Mouse (Mus musculus) liver, embryonic 14.5 days (tissue): ENCODE data around the gene Amz1.

ENCODE experiments used
- CTCF ChIP-seq: IDR thresholded peaks from 2 replicates; pipeline ENCODE4 v1.5.1; 2016; ENCODE audit warnings: antibody characterized with exemption, low read depth, control low read depth
- EP300 ChIP-seq: IDR thresholded peaks from 2 replicates; pipeline ENCODE4 v1.6.1; 2016; ENCODE audit warnings: antibody characterized with exemption, low read depth

DNA sequence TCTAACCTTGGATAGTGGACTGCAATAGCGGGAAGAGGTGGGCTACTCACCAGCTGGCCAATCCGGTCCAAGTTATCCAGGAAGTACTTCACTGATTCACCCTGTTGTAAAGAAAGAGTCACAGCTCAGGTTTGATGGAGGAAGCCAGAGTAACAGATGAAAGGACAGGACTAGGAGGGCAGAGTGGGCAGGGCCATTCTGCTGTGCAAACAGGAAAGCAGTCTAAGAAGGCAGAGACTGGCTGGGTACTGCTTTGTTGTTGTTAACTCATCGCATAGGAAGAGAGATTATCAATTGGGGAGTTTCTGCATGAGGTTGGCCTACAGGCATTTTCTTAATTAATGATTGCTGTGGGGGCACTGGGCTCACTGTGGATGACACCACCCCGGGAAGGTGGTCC lies 38.6 kb downstream of the Amz1 start:
- TF ChIP-seq CTCF: no peak
- no peak for TF ChIP-seq EP300
